Mouse (Mus musculus) cerebellum, adult 2 months (tissue): ENCODE results near the gene Itpr3.

ENCODE experiments used
- CTCF ChIP-seq: fragments of 200-500 bp; IDR thresholded peaks from 2 replicates; pipeline ENCODE4 v1.5.1; 2011; ENCODE audit warnings: low read depth, mild to moderate bottlenecking, control low read depth, low read length, moderate library complexity, borderline replicate concordance; ENCODE audit not compliant: insufficient read depth
- POLR2A ChIP-seq: fragments of 200-500 bp; IDR thresholded peaks from 2 replicates; pipeline ENCODE4 v1.6.1; 2011; ENCODE audit warnings: low read length, control low read depth, borderline replicate concordance; ENCODE audit not compliant: insufficient read depth

GRCm38 (mm10) chr17:27140262-27140661 is 83.2 kb downstream of the Itpr3 start:
- TF ChIP-seq CTCF (no peak), POLR2A (no peak)
